Mouse (Mus musculus) erythroblast, adult 5-6 weeks (primary cell): ENCODE data around the gene Dexi. TPM values are rescaled to one million over a fixed set of nuclear protein-coding genes. Genes with fewer than 3 reads are reported as not detected.

ENCODE experiments used
- ATAC-seq: replicated peaks from 2 replicates; pipeline ENCODE4 v1.8.0; 2016; ENCODE audit warnings: moderate number of reproducible peaks, mild to moderate bottlenecking, moderate TSS enrichment, inconsistent platforms; ENCODE audit not compliant: poor library complexity, low FRiP score, severe bottlenecking
- total RNA-seq, 2 experiments: library from RNA; stranded (forward) in 1 of 2; stranded (reverse) in 1 of 2; fragments of 150-400 nt in 1 of 2; fragments of 200-764, 138-1000 nt in 1 of 2; gene quantifications; 2 replicates each; pipeline versions ENCODE4 v1.2.3 to v1.2.4; 2015 to 2017; ENCODE audit warnings: low replicate concordance in 2 of 2

The Dexi gene
- total RNA-seq (2015; ENCODE audit: low replicate concordance), result 2.5 TPM in 1 of 2 replicates, not detected in the other
- total RNA-seq (2017; ENCODE audit: low replicate concordance), result 1.4 TPM in 1 of 2 replicates, not detected in the other

DNA sequence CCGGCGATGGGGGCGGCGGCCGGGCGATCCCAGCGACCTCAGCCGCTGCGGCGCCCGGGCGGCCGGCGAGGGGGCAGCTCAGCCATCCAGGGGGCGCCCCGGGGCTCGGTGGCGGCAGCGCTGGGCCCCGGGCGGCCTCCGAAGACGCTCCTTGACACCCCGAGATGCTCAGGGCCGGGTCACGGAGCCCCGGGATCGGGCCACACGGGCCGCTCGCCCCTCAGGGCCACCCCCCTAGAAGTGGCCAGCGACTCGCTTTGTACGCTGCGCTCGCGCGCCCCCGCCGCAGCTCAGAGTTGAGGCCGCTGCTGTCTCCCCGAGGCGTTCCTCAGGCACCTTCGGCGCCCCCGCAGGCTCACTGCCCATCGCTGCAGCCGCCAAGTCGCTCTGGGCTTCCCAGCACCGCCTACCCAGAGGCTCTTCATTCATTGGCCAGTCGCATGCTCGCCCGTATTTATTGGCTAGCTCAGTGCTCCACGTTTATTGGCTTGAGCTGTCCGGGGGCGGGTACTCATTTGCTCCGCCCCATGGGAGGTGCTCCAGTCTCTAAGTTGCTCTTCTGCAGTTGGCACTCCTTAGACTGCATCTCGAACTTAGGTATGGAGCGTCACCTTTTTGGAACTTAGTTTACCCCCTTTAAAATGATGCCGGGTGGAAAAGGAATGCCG, at the start of gene Dexi:
Gene Dexi (minus strand): TSS at position 357 of the 668 bp plus-strand sequence.
- ATAC-seq, result peak; percentile 94

DNA sequence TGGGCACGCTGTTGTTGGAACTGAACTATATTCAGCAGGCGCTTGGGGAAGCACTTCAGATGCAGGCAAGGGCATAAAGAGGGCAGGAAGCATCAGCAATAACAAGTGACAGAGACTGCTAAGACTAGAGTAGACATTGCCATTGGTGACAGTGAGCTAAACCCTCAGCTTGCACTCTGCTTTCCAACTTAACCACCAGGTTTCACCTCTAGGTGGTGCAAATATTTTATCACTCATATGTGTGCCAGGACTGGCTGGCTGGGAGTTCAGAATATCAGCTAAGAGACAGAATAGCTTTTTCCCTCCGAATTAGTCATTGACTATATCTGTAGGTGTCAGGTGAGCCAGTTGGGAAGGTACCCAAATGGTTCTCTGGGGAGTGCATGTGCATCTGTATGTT, 43.7 kb upstream of the Dexi start:
- ATAC-seq, result no peak

DNA sequence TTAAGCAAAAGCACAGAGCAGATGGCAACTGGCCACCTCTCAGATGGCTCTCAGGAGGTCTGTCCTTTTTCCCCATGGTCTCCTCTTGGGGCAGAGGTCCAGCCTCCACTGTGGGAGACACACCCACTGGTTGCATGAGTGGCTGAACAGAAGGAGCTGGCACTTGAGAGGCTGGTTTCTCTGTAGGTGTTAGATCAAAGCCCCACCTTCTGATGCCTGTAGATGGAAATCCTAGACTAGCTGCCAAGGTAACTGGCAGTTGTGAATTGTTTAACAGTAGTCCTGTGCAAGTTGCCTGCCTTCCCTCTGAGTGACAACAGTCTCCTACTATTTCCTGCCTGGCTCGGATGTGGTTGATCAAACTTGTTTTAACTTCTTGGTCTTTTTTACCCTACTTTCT, 42.3 kb upstream of the Dexi start:
- ATAC-seq, result no peak

DNA sequence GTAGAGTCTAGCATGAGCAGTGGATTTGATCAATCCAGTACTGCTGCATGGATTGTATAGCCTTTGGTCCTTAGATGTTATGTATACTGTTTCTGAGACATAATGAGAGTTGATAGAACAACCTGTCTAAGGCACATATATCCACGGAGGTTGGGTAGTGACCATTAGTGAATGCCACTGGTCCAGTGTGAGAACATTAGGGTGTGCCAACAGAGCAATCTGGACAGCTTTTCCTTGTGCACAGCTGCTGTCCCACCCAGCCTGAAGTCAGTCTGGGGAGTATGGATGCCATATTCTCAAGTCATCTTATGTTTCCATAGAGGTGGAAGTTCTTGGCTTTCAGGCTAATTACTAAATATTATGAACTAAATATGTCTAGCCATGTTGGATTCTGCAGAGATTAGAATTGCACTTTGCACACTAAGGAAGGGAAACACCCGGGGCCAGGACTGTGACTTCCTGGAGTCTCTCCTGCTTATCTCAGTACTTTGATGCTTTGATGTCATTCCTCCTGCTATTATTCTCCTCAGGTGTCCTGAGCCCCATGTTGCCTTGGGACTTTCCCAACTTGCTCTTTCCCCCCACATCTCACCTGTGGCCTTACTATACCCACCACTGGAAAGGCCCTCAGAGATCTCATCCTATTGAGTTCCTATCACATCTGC, 38.5 kb upstream of the Dexi start:
- no peak for ATAC-seq

DNA sequence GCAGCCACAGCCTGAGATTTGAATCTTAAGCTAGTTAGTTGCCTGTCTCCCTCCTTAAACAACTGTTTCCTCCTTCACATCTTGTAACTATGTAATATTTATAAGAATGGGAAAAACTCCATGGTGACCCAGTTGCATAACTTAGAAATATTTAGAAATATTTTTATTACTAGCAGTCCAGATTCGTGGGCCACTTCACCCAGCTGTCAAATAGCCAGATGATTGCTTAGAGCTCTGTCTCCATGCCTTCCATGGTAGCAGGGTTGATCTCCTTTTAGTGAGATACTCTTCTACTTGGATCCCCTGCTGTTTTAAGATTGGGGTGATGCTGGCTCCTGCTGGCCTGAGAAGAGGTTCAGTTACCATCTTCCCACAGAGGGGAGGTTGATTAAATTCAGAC, 35.5 kb upstream of the Dexi start:
- no peak for ATAC-seq

DNA sequence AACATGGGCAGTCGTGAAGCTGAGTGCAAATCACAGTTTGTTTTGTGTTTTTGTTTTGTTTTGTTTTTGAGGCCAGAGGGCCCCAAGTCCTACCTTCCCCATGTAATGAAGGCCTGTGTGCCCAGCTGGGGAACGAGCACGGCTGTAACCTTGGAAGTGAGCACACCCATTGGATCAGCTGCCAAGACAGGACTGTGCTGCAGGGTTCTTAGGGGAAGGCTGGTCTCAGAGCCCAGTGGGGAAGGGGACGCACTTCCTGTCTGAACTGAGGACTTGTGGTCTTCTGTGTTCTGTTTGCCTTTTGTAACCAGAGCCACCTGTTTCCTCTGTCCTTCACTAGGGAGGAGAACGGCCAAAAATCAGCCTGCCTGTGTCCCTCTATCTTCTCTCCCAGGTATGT, 34.7 kb upstream of the Dexi start:
- no peak for ATAC-seq

DNA sequence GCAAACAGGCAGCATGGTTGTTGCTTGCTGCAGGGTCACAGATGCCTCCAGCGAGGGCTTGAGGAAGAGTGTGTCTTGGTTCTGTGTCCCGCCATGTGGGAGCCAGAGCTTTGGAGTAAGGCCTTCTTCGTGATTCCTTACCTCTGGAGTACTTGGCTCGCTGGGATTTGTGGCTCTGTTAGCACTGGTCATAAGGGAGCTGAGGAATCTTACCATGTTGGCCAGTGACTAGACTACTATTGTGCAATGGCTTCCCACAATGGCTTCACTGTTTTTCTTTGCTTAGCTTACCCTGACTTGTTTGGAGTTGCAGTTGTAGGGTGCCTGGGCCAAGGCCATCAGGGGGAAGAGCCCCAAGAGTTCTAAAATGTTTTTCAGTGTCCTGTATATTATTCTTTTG, 33.1 kb upstream of the Dexi start:
- no peak for ATAC-seq

DNA sequence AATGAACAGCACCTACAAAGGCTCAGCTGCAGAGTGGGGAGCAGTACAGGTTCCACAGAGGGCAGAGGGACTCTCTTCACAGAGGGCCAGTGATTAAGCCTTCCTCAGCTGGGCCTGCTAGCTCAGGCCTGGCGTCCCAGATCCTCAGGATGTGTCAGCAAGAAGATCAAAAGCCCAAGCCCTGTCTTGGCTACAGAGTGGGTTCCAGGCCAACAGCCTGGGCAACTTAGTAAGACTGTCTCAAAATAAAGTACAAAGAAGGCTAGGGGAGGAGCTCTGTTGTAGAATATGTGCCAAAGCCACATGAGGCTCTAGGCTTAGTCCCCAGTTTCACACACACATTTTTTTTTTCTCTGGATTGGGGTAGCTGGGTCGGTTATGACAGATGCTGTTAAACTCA, 32.1 kb upstream of the Dexi start:
- no peak for ATAC-seq

DNA sequence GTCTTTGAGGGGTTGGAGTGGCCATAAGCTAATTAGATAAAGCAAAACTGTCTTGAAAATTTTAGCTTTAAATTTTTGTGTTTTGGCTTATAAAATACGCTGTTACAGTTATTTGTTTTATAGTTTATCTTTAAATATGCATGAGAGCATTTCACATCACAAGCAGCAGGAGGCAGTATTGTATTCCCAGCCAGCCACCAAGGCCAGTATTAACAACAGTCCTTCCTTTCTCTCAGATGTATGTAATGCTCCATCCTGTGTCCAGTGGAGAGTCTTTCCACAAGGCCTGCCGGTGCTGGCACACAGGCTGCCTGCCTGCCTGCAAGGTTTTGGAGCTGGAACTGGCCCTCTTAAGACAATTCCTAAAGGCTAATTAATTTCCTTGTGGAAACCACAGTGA, 29.0 kb upstream of the Dexi start:
- no peak for ATAC-seq

DNA sequence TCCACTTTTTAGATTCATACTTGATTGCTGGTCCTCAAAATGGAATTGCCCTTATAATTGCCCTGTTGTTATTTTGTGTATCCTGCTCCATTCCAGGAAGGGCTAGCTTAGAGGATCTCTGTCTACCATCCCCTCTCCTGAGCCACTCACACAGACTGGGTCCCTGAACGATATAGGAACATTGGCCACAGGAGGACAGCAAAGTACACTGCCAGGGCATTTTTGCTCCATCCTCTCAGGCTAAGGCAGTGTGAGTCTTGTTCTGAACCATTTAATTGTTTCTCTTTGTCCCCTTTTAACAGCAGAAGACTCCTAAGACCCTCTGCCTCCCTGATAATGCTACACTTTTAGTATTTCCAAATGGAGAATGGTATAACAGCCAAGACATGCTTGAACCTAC, 27.9 kb upstream of the Dexi start:
- no peak for ATAC-seq

DNA sequence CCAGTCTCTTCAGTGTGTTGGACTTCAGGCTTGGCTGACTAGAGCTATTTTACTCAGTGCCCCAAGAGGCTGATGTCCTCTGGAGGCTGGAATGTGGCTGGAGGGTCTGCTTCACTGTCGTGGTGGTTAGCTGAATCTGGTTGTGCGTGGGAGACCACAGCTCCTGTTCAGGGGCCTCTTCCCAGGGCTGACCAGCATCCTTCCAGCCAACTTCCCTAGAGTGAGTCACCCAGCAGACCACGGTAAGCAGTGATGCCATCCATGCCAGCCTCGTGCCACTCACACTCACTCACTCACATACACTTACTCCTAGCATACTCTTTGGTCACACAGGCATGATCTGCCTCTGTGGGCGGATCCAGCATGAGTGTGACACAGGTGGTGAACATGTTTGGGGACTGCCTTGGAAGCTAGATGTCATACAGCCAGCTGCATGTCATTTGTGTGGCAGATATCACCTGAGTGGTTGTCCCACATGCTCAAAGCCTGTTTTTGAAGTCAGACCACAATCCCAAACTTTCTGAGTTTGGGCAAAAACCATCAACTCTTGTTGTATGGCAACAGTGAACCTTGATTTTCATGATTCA, 27.0 kb upstream of the Dexi start:
- no peak for ATAC-seq

DNA sequence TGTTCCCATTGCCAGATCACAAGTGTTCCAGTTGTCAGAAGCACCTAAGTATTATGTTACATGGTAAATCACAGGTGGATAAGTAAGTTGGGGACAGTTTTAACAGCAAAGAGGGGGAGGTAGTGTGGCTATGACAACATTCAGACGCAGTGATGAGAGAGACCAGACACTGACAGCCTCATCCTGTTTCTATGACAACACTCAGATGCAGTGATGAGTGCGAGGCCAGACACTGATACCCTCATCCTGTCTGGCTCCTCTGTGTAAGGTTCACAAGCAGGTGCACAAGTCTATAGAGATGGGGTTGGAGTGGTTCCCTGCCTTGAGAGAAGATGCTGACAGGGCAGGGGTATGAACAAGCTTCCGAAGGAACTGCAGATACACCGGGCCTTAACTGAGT, 24.3 kb upstream of the Dexi start:
- ATAC-seq, result no peak

DNA sequence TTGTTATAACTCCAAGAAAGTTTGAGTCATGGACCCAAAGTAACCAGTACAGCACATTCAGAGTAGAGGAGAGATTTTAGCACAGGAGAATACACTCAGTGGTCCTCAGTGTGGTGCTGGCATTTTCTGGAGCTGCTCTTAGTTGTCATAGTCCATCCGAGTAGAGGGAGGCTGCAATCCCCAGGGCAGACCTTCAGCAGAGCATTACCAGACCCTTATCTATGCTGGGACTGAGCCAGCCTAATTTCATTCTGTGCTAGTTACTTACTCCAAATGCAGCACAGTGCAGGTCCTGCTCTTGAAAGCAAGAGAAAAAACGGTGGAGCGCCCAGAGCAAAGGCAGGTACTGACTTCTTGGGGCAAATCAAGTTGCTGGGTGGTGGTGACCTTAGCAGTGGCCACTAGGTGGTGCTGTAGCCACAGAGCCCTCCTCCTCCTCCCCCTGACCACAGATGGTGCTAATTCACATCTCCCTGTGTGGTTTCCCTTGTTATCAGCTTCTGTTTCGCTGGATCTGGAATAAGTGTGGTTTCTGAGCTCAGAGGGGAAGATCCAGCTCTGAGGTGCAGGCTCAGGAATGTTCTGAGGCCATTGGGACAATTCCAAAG, 22.5 kb upstream of the Dexi start:
- ATAC-seq, result peak; percentile 88

DNA sequence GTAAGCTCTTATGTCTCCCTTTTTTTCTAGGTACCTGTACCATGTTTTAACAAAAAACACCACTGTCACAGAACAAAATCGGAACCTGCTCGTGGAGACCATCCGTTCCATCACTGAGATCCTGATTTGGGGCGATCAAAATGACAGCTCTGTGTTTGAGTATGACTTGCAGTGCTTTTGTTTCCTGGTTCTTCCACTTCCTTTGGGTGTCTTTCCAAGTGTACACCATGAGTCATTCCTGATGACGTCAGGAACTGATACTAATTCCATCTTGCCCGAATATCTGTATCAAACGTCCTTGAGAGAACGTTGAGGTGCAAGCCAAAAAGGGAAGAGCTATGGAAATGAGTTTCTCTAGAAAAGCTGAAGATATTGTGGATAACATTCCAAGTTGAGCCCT, 17.1 kb upstream of the Dexi start:
- no peak for ATAC-seq

DNA sequence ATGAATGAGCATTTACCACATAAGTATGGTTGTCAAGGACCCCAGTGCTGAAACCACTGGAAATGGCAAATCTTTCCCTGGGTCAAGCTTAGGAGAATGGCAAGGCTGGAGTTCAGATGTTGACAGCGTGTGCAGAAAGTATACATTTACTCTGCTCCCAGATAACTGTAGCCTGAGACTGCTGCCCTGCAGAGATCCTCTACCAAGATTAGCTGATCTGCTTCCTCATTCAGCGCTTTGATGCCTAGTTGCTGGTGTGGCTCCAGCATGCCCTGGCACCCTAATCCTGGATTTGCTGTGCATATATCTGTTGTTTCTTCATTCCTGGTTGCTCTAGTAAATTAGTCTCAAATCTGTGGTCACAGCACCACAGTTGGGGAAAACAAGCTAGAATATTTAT, 11.0 kb upstream of the Dexi start:
- no peak for ATAC-seq

DNA sequence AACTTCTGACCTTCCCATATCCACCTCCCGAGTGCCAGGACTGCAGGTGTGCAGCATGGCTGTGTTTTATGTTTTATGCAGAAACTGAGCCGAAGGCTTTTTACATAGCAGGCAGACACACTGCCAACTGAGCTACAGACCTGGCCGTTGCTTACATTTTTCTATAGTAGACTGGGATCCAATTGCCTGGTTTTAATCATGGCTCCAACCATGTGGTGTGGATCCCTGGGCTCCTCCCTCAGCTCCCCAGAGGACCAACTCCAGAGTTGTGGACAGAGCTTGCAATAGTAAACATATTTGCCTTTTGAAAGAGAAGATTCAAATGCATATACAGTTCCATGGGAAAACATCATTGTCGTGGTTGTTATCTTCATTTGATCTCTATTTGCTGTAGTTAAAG, 8.7 kb upstream of the Dexi start:
- no peak for ATAC-seq

DNA sequence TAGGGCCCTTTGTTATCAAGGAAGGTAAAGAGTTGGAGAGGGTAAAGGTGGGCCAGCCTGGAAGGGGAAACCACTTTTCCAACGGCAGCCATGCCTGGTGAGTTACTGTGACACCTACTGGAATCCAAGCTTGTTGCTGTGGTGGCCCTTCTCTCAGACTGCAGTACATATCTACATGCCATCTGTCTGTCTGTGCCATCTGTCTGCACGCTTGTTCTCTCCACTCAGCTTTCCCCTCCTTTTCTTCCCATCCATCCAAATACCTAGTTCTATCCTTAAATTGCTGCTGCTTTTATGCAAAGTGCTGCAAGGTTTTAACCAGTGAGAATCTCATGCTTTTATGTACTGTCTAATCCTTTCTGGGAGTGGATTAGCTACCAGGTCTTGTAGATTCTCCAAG, 6.7 kb upstream of the Dexi start:
- no peak for ATAC-seq

DNA sequence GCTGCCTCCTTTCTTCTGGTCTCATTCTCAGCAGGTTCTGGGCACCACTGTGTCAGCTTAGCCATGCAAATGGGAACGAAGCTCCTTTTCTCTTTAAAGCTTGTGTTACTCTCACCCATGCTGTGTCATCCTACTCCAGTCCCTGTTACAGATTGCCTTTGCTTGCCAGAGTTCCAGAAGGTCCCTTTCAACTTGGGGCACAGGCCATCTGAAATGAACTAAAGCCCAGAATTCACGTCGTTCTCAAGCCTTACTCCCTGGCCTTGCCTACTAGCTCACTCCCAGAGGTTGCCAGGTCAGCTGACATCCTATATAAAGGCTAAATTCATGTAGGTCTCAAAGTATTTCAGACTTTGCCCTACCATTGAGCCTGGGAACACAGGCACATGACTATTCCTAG, 6.1 kb upstream of the Dexi start:
- no peak for ATAC-seq

DNA sequence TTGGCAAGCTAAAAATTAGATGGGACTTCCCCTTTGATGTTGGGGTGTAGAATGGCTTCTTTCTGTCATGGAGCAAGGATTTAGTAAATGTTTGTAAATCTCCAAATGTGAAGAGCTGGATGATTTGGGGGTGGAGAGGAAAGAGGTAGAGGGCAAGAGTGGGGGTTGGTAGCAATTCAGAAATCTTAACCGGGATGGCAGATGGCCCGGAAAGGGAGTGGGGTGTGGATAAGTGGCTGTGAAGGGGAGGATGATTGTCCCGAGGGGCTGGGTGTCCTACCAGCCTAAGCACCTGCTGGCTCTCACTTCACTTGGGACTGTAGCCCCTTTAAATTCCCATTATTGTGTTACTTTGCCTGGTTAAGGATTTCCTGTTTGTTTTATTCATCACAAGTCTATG, 4.0 kb upstream of the Dexi start:
- no peak for ATAC-seq

DNA sequence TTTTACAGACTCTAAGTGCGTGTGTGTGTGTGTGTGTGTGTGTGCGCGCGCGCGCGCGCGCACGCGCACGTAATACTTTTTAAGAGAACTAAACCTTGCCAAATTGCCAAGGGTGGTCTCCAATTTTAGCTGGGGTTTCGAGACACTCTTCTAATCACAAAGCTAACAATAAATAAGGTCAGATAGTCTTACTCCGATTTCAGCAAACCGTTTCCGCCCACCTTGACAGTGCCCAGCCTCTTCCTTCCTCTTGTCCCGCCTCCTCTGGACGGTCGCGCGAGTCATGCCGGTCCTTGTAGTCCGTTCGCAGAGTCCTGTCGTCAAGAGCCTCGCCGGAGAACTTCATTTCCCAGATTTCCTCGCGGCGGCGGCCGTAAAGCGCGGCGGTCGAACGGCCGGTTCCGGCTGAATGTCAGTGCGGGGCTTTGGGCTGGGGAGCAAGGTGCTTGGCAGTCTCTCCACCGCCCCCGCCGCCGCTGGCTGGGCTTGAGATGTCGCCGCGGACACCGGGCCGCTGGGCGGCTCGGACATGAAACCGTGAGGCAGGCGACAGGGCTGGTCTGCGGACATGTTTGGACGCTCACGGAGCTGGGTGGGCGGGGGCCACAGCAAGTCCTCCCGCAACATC, 2.3 kb upstream of the Dexi start, which contains the start of gene Clec16a:
Gene Clec16a (plus strand): TSS at position 345 of the 628 bp plus-strand sequence.
- peak; percentile 89 for ATAC-seq
